Mouse (Mus musculus) hindbrain, embryonic 12.5 days (tissue): ENCODE results near the gene Gata5. TPM values are rescaled to one million over a fixed set of nuclear protein-coding genes. Genes with fewer than 3 reads are reported as not detected.

Source experiments
- ATAC-seq: fragments of 200-750 bp; cut with Nextera tagmentation; 2 replicates; pipeline ENCODE4 v1.8.0; 2017; ENCODE audit warnings: moderate TSS enrichment; ENCODE audit not compliant: low FRiP score
- H3K27ac ChIP-seq: fragments of 300-500 bp; sonication (generic); 2 replicates; pipeline ENCODE4 v1.5.1; 2016; ENCODE audit warnings: mild to moderate bottlenecking
- H3K27me3 ChIP-seq: fragments of 300-500 bp; sonication (generic); 2 replicates; pipeline ENCODE4 v1.6.1; 2016; ENCODE audit warnings: mild to moderate bottlenecking
- H3K36me3 ChIP-seq: fragments of 300-500 bp; sonication (generic); 2 replicates; pipeline ENCODE4 v1.6.1; 2016; ENCODE audit warnings: mild to moderate bottlenecking
- H3K4me1 ChIP-seq: fragments of 300-500 bp; sonication (generic); 2 replicates; pipeline ENCODE4 v1.6.1; 2016
- H3K4me2 ChIP-seq: fragments of 300-500 bp; sonication (generic); replicated peaks from 2 replicates; pipeline ENCODE4 v1.6.1; 2016; ENCODE audit warnings: mild to moderate bottlenecking
- H3K4me3 ChIP-seq: fragments of 300-500 bp; sonication (generic); 2 replicates; pipeline ENCODE4 v1.5.1; 2016; ENCODE audit warnings: mild to moderate bottlenecking
- H3K9ac ChIP-seq: fragments of 300-500 bp; sonication (generic); 2 replicates; pipeline ENCODE4 v1.6.1; 2016; ENCODE audit warnings: mild to moderate bottlenecking, moderate library complexity
- H3K9me3 ChIP-seq: fragments of 300-500 bp; sonication (generic); replicated peaks from 2 replicates; pipeline ENCODE4 v1.6.1; 2016; ENCODE audit warnings: mild to moderate bottlenecking
- WGBS: fragments of 180-500 bp; shearing (Covaris S2); methylation state at CpG from one replicate; pipeline ENCODE4 v1.1.7; 2016; 5-methylcytosine and 5-hydroxymethylcytosine counted together
- polyA plus RNA-seq: library from polyadenylated mRNA; unstranded; fragments of >200 nt; fragmentation: Nextera tagmentation; extraction: Ambion mirVana; gene quantifications from 2 replicates; pipeline ENCODE4 v1.2.1, GENCODE M21; 2016

Gata5 gene
- polyA plus RNA-seq, 1 experiment from 2014 or later = 0.08 TPM

DNA sequence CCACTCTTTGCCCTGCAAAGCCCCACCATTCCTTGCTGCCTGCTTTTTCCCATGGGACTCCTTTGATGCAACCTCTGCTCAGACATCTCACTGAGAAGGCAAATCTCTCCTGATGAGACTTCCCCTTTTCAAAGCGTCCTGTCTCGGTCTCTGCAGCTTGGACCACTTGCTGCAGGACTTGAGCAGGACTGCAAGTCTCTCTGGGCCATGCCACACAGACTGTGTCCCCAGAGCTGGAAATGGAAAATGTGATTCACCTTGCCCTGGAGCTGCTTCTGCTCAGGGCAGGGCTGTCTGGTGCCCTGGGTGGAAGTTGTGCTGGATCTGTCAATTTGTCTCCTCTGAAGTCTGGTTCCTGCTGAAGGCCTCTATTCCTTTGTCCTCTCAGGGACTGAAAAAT, 7.7 kb upstream of the Gata5 start:
- WGBS = 60% methylated on average over 2 of the region's 2 CpGs
- H3K36me3 ChIP-seq = no peaks in the 10 kb centered on the region
- H3K4me3 ChIP-seq = no peak overlapping the region
- peaks cover 6% of the 10 kb centered on the region; the same call in 1 of the 2 replicates for H3K4me1 ChIP-seq
- H3K27me3 ChIP-seq = peaks cover 18% of the 10 kb centered on the region
- no peak overlapping the region for H3K27ac ChIP-seq
- H3K4me2 ChIP-seq = no peak overlapping the region
- ATAC-seq = no peak
- H3K9ac ChIP-seq = no peak overlapping the region
- no peaks in the 10 kb centered on the region for H3K9me3 ChIP-seq

DNA sequence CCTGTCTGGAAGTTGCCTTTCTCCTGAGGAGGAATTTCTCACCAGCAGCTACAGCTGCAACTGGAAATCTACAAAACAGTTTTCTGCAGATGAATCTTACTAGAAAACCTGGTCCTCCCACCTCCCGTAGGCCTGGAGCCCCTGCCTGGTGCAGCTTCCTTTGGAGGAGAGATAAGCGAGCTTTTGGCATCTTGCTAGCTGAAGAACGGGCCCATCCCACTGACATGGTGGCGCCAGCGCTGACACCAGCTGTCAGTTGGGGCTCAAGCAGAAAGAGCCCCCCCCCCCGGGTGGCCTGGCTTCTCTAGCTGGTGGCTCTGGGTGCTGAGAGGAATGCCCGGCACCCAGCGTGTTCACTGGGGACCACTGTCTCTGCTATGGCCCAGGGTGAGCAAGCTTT, 6.7 kb upstream of the Gata5 start:
- Histone ChIP-seq H3K36me3 (no peaks in the 10 kb centered on the region), H3K9me3 (no peaks in the 10 kb centered on the region), H3K9ac (no peak overlapping the region), H3K27ac (no peak overlapping the region), H3K4me1 (peaks cover 6% of the 10 kb centered on the region; the same call in 1 of the 2 replicates), H3K4me3 (no peak overlapping the region), H3K27me3 (peaks cover 27% of the 10 kb centered on the region), H3K4me2 (no peak overlapping the region)
- ATAC-seq = no peak
- 66% methylated on average over 8 of the region's 8 CpGs for WGBS

DNA sequence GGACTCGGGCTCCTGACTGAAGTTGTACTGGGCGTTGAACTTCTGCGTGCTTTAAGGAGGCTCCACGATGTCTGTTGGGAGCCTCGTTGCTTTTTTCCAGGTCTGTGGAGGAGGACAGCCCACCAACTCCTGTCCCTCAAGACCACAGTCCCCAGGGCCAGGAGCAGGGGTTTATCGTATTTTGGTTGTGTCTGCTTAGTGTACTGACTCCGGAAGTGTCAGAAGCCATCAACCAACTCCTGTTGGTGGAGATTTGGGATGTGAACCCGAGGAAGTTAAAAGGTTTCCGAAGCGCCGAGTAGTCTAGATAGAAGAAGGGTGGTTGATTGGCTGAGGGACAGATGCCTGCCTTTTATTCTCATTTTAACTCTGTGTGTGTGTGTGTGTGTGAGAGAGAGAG, 5.4 kb upstream of the Gata5 start:
- Histone ChIP-seq H3K4me2 (no peak overlapping the region), H3K27me3 (peaks cover 41% of the 10 kb centered on the region), H3K9me3 (no peaks in the 10 kb centered on the region), H3K27ac (no peak overlapping the region), H3K9ac (no peak overlapping the region), H3K4me1 (peaks cover 8% of the 10 kb centered on the region), H3K4me3 (no peak overlapping the region), H3K36me3 (no peaks in the 10 kb centered on the region)
- ATAC-seq = no peak
- 82% methylated on average over 11 of the region's 11 CpGs for WGBS

- H3K9ac ChIP-seq = peak overlapping the region; percentile 20
- peaks cover 83% of the 10 kb centered on the region for H3K27me3 ChIP-seq
- 1% methylated on average over 69 of the region's 69 CpGs for WGBS
- H3K36me3 ChIP-seq = no peaks in the 10 kb centered on the region
- no peak for ATAC-seq
- H3K4me3 ChIP-seq = peak overlapping the region; percentile 35
- H3K27ac ChIP-seq = no peak overlapping the region
- peaks cover 22% of the 10 kb centered on the region for H3K4me1 ChIP-seq
- no peaks in the 10 kb centered on the region for H3K9me3 ChIP-seq
- H3K4me2 ChIP-seq = peak overlapping the region; percentile 56
These were observed 535 bp downstream of the Gata5 start for GRCm38 (mm10) chr2:180333778-180334550.

DNA sequence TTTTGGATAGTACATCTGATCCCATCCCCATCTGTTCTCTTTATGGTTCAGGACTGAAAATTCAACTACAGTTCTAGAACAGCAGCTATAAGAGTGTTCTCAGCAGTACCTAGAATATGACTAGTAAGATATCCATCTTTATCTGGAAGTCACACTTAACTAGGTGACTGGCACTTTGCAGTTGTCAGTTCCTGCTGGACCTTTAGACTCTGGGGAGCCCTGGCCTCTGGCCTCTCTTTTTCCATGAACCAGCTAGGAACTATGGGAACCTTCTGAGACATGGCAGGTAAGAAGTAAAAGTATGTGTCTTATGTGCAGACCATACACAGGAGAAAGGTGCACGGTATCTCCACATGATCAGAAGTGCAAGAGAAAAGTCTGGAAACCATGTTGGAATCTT, 5.0 kb downstream of the Gata5 start:
- Histone ChIP-seq H3K4me2 (no peak overlapping the region), H3K27ac (no peak overlapping the region), H3K4me1 (peaks cover 10% of the 10 kb centered on the region), H3K9ac (no peak overlapping the region), H3K27me3 (peaks cover 50% of the 10 kb centered on the region), H3K9me3 (no peaks in the 10 kb centered on the region), H3K36me3 (no peaks in the 10 kb centered on the region), H3K4me3 (no peak overlapping the region)
- WGBS = 76% methylated on average over 1 of the region's 1 CpGs
- ATAC-seq = no peak

- no peak for ATAC-seq
These were observed 11.7 kb downstream of the Gata5 start for GRCm38 (mm10) chr2:180322674-180323355.

GRCm38 (mm10) chr2:180320216-180320615, 14.3 kb downstream of the Gata5 start:
- Histone ChIP-seq H3K4me3 (no peak overlapping the region), H3K27me3 (no peaks in the 10 kb centered on the region), H3K4me1 (peaks cover 8% of the 10 kb centered on the region), H3K9ac (no peak overlapping the region), H3K4me2 (no peak overlapping the region), H3K36me3 (no peaks in the 10 kb centered on the region), H3K9me3 (no peaks in the 10 kb centered on the region), H3K27ac (no peak overlapping the region)
- 73% methylated on average over 4 of the region's 4 CpGs for WGBS
- ATAC-seq = no peak

More at GRCm38 (mm10) chr2:180322674-180323355, 11.7 kb downstream of the Gata5 start:
- no peak overlapping the region for H3K27ac ChIP-seq
- H3K36me3 ChIP-seq = no peaks in the 10 kb centered on the region
- H3K9ac ChIP-seq = 0 out of 2 replicates have a peak overlapping the region, but pooled peaks have one; percentile 8
- H3K4me2 ChIP-seq = no peak overlapping the region
- peaks cover 8% of the 10 kb centered on the region for H3K4me1 ChIP-seq
- no peaks in the 10 kb centered on the region for H3K9me3 ChIP-seq
- 0 out of 2 replicates have a peak, but pooled peaks cover under 1% of the 10 kb centered on the region for H3K27me3 ChIP-seq
- no peak overlapping the region for H3K4me3 ChIP-seq
- WGBS = 27% methylated on average over 14 of the region's 14 CpGs

DNA sequence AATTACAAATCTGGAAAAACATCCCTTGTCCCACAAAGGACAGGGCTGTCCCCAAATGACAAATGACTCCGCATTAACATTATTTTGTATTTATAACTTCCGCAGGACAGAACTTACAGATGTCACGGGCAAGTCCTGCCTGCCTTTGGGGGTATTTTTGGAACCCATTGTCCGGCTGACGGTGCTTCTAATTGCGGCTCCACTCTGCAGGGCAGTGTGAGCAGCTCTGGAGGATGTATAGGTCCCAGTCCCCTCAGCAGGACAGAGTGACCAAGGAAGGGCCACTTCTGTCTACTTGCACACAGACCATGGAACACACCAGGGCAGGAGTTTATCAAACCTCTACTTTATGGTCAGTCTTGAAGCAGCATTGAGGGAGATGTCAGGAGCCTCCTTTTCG, 16.9 kb downstream of the Gata5 start:
- no peak overlapping the region for H3K4me3 ChIP-seq
- no peak overlapping the region for H3K27ac ChIP-seq
- H3K9ac ChIP-seq = no peak overlapping the region
- H3K4me1 ChIP-seq = peaks cover 4% of the 10 kb centered on the region
- no peaks in the 10 kb centered on the region for H3K27me3 ChIP-seq
- no peak for ATAC-seq
- no peak overlapping the region for H3K4me2 ChIP-seq
- WGBS = 81% methylated on average over 7 of the region's 7 CpGs
- no peaks in the 10 kb centered on the region for H3K9me3 ChIP-seq
- no peaks in the 10 kb centered on the region for H3K36me3 ChIP-seq

DNA sequence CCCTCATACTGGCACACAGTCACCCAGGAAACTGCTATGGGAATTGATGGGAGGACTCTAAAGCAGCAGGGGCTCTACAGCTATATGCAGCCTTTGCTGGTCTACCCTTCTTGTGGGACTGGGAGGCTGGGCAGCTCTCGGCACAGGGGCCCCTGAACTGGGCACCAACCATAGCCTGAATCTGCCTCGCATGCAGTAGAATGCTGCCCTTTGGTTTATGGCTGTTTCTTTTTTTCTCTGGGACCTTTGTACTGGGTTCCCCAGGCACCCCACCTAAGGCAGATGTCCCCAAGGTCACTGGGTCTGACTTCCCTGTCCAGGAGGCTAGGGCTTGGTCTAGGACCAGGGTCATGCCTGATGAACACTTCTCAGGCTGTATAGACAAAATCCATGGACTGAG, 20.2 kb downstream of the Gata5 start:
- H3K4me3 ChIP-seq = no peak overlapping the region
- no peaks in the 10 kb centered on the region for H3K27me3 ChIP-seq
- H3K9ac ChIP-seq = no peak overlapping the region
- WGBS = 85% methylated on average over 2 of the region's 2 CpGs
- no peak overlapping the region for H3K4me2 ChIP-seq
- H3K9me3 ChIP-seq = no peaks in the 10 kb centered on the region
- H3K36me3 ChIP-seq = no peaks in the 10 kb centered on the region
- H3K4me1 ChIP-seq = no peaks in the 10 kb centered on the region
- no peak for ATAC-seq
- no peak overlapping the region for H3K27ac ChIP-seq

DNA sequence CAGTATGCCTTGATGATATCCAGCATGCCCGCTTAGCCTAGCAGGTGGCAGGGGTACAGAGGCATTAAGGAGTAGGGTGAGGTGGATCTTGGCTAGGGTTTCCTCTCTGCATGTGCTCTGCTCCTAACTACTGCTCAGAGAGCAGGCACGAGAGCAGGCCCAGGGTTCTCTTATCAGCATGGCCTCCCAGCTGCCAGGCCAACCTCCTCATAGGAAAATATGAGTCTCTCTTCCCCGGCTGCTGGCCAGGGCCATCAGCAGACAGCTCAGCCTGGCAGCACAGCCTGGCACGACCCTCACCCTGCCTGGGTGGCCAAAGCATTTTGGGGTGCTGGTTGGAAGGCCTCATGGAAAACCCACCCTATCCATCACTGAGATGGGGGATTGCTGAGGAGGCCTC, 23.4 kb downstream of the Gata5 start:
- no peak overlapping the region for H3K4me3 ChIP-seq

GRCm38 (mm10) chr2:180307680-180308079, 26.8 kb downstream of the Gata5 start:
- no peak for ATAC-seq
- Histone ChIP-seq H3K9ac (no peak overlapping the region), H3K4me1 (no peaks in the 10 kb centered on the region), H3K9me3 (no peaks in the 10 kb centered on the region), H3K4me3 (no peak overlapping the region), H3K4me2 (no peak overlapping the region), H3K27ac (no peak overlapping the region), H3K36me3 (no peaks in the 10 kb centered on the region), H3K27me3 (no peaks in the 10 kb centered on the region)
- WGBS = 46% methylated on average over 2 of the region's 2 CpGs

More for the DNA sequence above, 23.4 kb downstream of the Gata5 start:
- Histone ChIP-seq H3K4me2 (no peak overlapping the region), H3K27ac (no peak overlapping the region), H3K27me3 (no peaks in the 10 kb centered on the region), H3K4me1 (no peaks in the 10 kb centered on the region), H3K36me3 (no peaks in the 10 kb centered on the region), H3K9me3 (no peaks in the 10 kb centered on the region), H3K9ac (no peak overlapping the region)
- ATAC-seq = no peak
- WGBS = 77% methylated on average over 4 of the region's 4 CpGs

DNA sequence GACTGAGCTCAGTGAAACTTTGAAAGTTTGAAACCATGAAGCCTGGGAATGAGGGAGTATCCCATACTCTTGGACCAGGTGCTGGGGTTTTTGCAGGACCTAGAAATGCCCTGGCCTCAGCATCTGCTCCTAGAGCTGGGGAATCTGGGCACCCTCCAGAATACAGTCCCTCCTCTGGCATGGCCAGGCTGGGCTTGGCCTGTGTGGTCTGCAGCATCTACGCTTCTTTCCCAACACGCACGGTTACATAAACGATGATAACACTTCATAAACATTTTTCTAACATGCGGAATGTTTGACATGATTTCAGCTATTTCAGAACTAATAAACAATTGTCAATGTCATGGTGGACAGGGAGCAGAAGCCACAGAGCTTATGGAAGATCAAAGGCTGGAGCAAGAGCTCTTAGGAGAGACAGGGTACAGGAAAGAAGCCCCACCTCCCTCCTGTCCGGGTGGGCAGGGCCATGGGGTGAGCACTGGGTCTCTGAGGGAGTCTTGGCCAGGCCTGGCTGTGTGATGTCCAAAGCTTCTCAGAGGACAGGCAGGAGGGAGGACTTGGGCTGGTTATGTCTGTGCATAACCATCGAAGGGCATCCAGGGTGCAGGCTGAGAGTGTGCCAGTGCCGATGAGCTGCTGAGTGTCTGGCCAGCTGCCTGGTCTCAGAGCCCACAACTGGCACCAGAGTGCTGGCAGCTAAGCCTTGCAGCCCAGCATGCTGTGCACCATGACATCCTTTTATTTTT, 27.9 kb downstream of the Gata5 start:
- H3K27ac ChIP-seq = no peak overlapping the region
- 91% methylated on average over 8 of the region's 8 CpGs for WGBS
- H3K9ac ChIP-seq = no peak overlapping the region
- no peaks in the 10 kb centered on the region for H3K9me3 ChIP-seq
- no peak overlapping the region for H3K4me3 ChIP-seq
- H3K27me3 ChIP-seq = no peaks in the 10 kb centered on the region
- H3K36me3 ChIP-seq = no peaks in the 10 kb centered on the region
- ATAC-seq = no peak
- no peaks in the 10 kb centered on the region for H3K4me1 ChIP-seq
- no peak overlapping the region for H3K4me2 ChIP-seq
